Mouse (Mus musculus): ENCODE data around the gene Mrpl23.

DNA sequence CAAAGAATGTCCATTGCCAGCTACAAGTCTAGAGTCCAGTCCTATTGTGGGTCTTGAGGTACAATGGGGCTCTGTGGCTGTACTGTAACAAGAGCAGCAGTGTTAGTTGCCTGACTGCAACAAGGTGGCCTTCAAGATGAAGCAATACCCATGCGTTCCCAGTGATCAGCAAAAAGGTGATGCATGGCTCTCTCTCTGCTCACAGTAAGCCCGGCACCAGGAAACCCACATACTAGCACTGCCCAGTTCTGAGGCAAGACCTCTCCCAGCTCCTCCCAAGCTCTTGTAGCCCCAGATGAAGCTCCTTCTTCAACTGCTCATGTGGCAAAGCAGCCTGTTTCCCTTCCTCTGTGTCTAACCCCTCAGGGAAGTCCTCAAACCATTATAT lies 23.6 kb downstream of the Mrpl23 start:
- TF ChIP-seq USF1 (IDR thresholded peaks at IDR 0.05; ENCODE audit: low read depth) (no peak), MAX (IDR thresholded peaks at IDR 0.05; ENCODE audit: low read depth) (no peak), TCF3 (IDR thresholded peaks at IDR 0.05; ENCODE audit: insufficient read length, low read depth) (no peak), MYOG (IDR thresholded peaks at IDR 0.05; ENCODE audit: control insufficient read depth in 1 of 3, insufficient read depth in 1 of 3, insufficient read length in 2 of 3, low read depth in 2 of 3) (no peak), POLR2A (IDR thresholded peaks at IDR 0.05; ENCODE audit: insufficient read length, low read depth) (no peak), E2F4 (IDR thresholded peaks at IDR 0.05; ENCODE audit: insufficient read depth) (no peak), MYOD1 (IDR thresholded peaks at IDR 0.05; ENCODE audit: control insufficient read depth in 1 of 3, insufficient read length in 2 of 3, low read depth in 2 of 3) (no peak), TCF12 (IDR thresholded peaks at IDR 0.05; ENCODE audit: insufficient read depth, poor library complexity, severe bottlenecking) (no peak)
